10 mouse cellular contexts compared by ENCODE assay signal in genomic region chr15:102355134-102355870, GRCm38 (mm10). TPM values are rescaled to one million over a fixed set of nuclear protein-coding genes. Genes with fewer than 3 reads are reported as not detected.
DNase-seq lines count a peak whose midpoint lies in the region; ATAC-seq lines count a peak whose summit lies in the region.
"Had no signal": no experiment of that assay in that cellular context is flagged by ENCODE, and none has a peak within 500 bp of the region (broad histone marks: within the 10 kb centered on the region; RNA-seq: fewer than 3 reads in every experiment).

No protein-coding gene starts in this region.

- ATAC-seq in forebrain, embryonic 16.5 days: peak; percentile 55
- peak; percentile 66 for ATAC-seq in hindbrain, embryonic 11.5 days (ENCODE audit: low FRiP score)
- peak; percentile 40; the same call in 1 of the 2 replicates for ATAC-seq in stomach, embryonic 14.5 days (ENCODE audit: insufficient number of reproducible peaks, insufficient read depth, low FRiP score, low read depth)

- H3K4me2 ChIP-seq in forebrain, embryonic 16.5 days (ENCODE audit: low read length): peak overlapping the region; percentile 90
- H3K4me2 ChIP-seq in hindbrain, embryonic 11.5 days (replicated peaks; ENCODE audit: low read depth, low read length): peak overlapping the region; percentile 93
- H3K4me2 ChIP-seq in stomach, embryonic 14.5 days (replicated peaks; ENCODE audit: low read depth, low read length): peak overlapping the region; percentile 96

- WGBS in forebrain, embryonic 16.5 days: under 1% methylated on average over 49 of the region's 49 CpGs
- WGBS in hindbrain, embryonic 11.5 days: under 1% methylated on average over 47 of the region's 49 CpGs
- under 1% methylated on average over 49 of the region's 49 CpGs for WGBS in midbrain, embryonic 10.5 days
- under 1% methylated on average over 47 of the region's 49 CpGs for WGBS in stomach, embryonic 14.5 days

- H3K27ac ChIP-seq in forebrain, embryonic 16.5 days (ENCODE audit: low read length): no peak overlapping the region
- H3K27ac ChIP-seq in hindbrain, embryonic 11.5 days (ENCODE audit: low read depth, low read length): peak overlapping the region; percentile 90
- peak overlapping the region; percentile 95 for H3K27ac ChIP-seq in midbrain, embryonic 10.5 days (replicated peaks)
- H3K27ac ChIP-seq in stomach, embryonic 14.5 days (ENCODE audit: low read length): peak overlapping the region; percentile 80

- H3K9me3 ChIP-seq in forebrain, embryonic 16.5 days (ENCODE audit: control insufficient read depth, low read length): no peaks in the 10 kb centered on the region
- no peaks in the 10 kb centered on the region for H3K9me3 ChIP-seq in hindbrain, embryonic 11.5 days (ENCODE audit: control insufficient read depth, low read length)
- no peaks in the 10 kb centered on the region for H3K9me3 ChIP-seq in midbrain, embryonic 10.5 days (replicated peaks)
- H3K9me3 ChIP-seq in stomach, embryonic 14.5 days (ENCODE audit: control insufficient read depth, low read depth, low read length): no peaks in the 10 kb centered on the region

- DNase-seq in cerebellum, postnatal 14 days: peak; percentile 51 to 59
- DNase-seq in cerebellum, adult 8-10 months: no peak
- peak; percentile 67 for DNase-seq in adrenal gland, postnatal 14 days
- DNase-seq in hindbrain, embryonic 11.5 days (ENCODE audit: low spot score): peak; percentile 74
- DNase-seq in layer of hippocampus, postnatal 10 days (ENCODE audit: low spot score in 2 of 2): peak; percentile 51 to 67
- DNase-seq in midbrain, embryonic 10.5 days (ENCODE audit: low spot score): peak; percentile 84

- H3K36me3 ChIP-seq in forebrain, embryonic 16.5 days (ENCODE audit: control insufficient read depth, insufficient read depth): no peaks in the 10 kb centered on the region
- no peaks in the 10 kb centered on the region for H3K36me3 ChIP-seq in hindbrain, embryonic 11.5 days (ENCODE audit: control insufficient read depth, insufficient read depth, low read length)
- no peaks in the 10 kb centered on the region for H3K36me3 ChIP-seq in midbrain, embryonic 10.5 days
- H3K36me3 ChIP-seq in stomach, embryonic 14.5 days (ENCODE audit: control insufficient read depth, insufficient read depth, low read length): no peaks in the 10 kb centered on the region

- peaks cover 30% of the 10 kb centered on the region for H3K27me3 ChIP-seq in forebrain, embryonic 16.5 days (replicated peaks; ENCODE audit: control insufficient read depth, insufficient read depth, low read length)
- H3K27me3 ChIP-seq in hindbrain, embryonic 11.5 days (ENCODE audit: control insufficient read depth, insufficient read depth, low read length): peaks cover 24% of the 10 kb centered on the region
- H3K27me3 ChIP-seq in midbrain, embryonic 10.5 days (ENCODE audit: low read depth, poor library complexity, severe bottlenecking): peaks cover 46% of the 10 kb centered on the region
- 0 out of 2 replicates have a peak, but pooled peaks cover 7% of the 10 kb centered on the region for H3K27me3 ChIP-seq in stomach, embryonic 14.5 days (ENCODE audit: control insufficient read depth, insufficient read depth, low read length)

- H3K9ac ChIP-seq in forebrain, embryonic 16.5 days (replicated peaks; ENCODE audit: low read depth, low read length): peak overlapping the region; percentile 65
- peak overlapping the region; percentile 65 for H3K9ac ChIP-seq in hindbrain, embryonic 11.5 days (ENCODE audit: low read depth, low read length)
- H3K9ac ChIP-seq in stomach, embryonic 14.5 days (replicated peaks; ENCODE audit: low read depth, low read length): peak overlapping the region; percentile 53

- peak overlapping the region; percentile 51 for H3K4me3 ChIP-seq in forebrain, embryonic 16.5 days (replicated peaks; ENCODE audit: low read length)
- H3K4me3 ChIP-seq in hindbrain, embryonic 11.5 days (ENCODE audit: low read depth, low read length): peak overlapping the region; percentile 47
- H3K4me3 ChIP-seq in midbrain, embryonic 10.5 days: peak overlapping the region; percentile 63
- peak overlapping the region; percentile 53 for H3K4me3 ChIP-seq in stomach, embryonic 14.5 days (ENCODE audit: low read depth, low read length)

- peaks cover 23% of the 10 kb centered on the region for H3K4me1 ChIP-seq in forebrain, embryonic 16.5 days (replicated peaks; ENCODE audit: control insufficient read depth, insufficient read depth, low read length)
- H3K4me1 ChIP-seq in hindbrain, embryonic 11.5 days (replicated peaks; ENCODE audit: control insufficient read depth, insufficient read depth, low read length): peaks cover 13% of the 10 kb centered on the region
- peaks cover 56% of the 10 kb centered on the region for H3K4me1 ChIP-seq in midbrain, embryonic 10.5 days
- H3K4me1 ChIP-seq in stomach, embryonic 14.5 days (ENCODE audit: control insufficient read depth, insufficient read depth, low read length): peaks cover 11% of the 10 kb centered on the region; the same call in 1 of the 2 replicates

RNA-seq across cellular contexts. Expression of gene Aaas, which starts 4.7 kb away (rescaled TPM):
- total RNA-seq in adrenal gland, postnatal 14 days (2021): 22.5 and 23.2 TPM in 2 replicates
- polyA plus RNA-seq in forebrain, embryonic 16.5 days (2015; fragmentation: Nextera tagmentation; extraction: Ambion mirVana): 42.0 and 44.7 TPM in 2 replicates
- polyA plus RNA-seq in hindbrain, embryonic 11.5 days (2014; fragmentation: Nextera tagmentation; extraction: Ambion mirVana): 65.9 and 76.2 TPM in 2 replicates
- 10 to 100 TPM; 23.2 to 26.3 TPM for total RNA-seq in layer of hippocampus, postnatal 10 days (2021)
- polyA plus RNA-seq in midbrain, embryonic 10.5 days (2016; fragmentation: Nextera tagmentation; extraction: Ambion mirVana): 115 and 128 TPM in 2 replicates
- polyA plus RNA-seq in stomach, embryonic 14.5 days (2014; fragmentation: Nextera tagmentation; extraction: Ambion mirVana): 63.8 and 68.4 TPM in 2 replicates

RNA-seq across cellular contexts. Expression of gene Sp7, which starts 11.7 kb away (rescaled TPM):
- total RNA-seq in adrenal gland, postnatal 14 days (2021): not detected in 2 replicates
- 0.38 and 1.1 TPM in 2 replicates for polyA plus RNA-seq in forebrain, embryonic 16.5 days (2015; fragmentation: Nextera tagmentation; extraction: Ambion mirVana)
- 0.73 and 0.99 TPM in 2 replicates for polyA plus RNA-seq in hindbrain, embryonic 11.5 days (2014; fragmentation: Nextera tagmentation; extraction: Ambion mirVana)
- under 1 TPM; 0.18 to 0.27 TPM for total RNA-seq in layer of hippocampus, postnatal 10 days (2021)
- 0.59 and 0.66 TPM in 2 replicates for polyA plus RNA-seq in midbrain, embryonic 10.5 days (2016; fragmentation: Nextera tagmentation; extraction: Ambion mirVana)
- polyA plus RNA-seq in stomach, embryonic 14.5 days (2014; fragmentation: Nextera tagmentation; extraction: Ambion mirVana): 2.0 and 2.5 TPM in 2 replicates
- total RNA-seq: CH12.LX; hematopoietic stem cell, adult 5-6 weeks had no signal

RNA-seq across cellular contexts. Expression of gene Myg1, which starts 23.8 kb away (rescaled TPM):
- 52.7 and 59.2 TPM in 2 replicates for total RNA-seq in adrenal gland, postnatal 14 days (2021)
- 105 and 111 TPM in 2 replicates for polyA plus RNA-seq in forebrain, embryonic 16.5 days (2015; fragmentation: Nextera tagmentation; extraction: Ambion mirVana)
- polyA plus RNA-seq in hindbrain, embryonic 11.5 days (2014; fragmentation: Nextera tagmentation; extraction: Ambion mirVana): 104 TPM in 2 replicates
- 10 to 100 TPM; 61.8 to 62.8 TPM for total RNA-seq in layer of hippocampus, postnatal 10 days (2021)
- polyA plus RNA-seq in midbrain, embryonic 10.5 days (2016; fragmentation: Nextera tagmentation; extraction: Ambion mirVana): 125 and 134 TPM in 2 replicates
- 96.9 and 109 TPM in 2 replicates for polyA plus RNA-seq in stomach, embryonic 14.5 days (2014; fragmentation: Nextera tagmentation; extraction: Ambion mirVana)

RNA-seq across cellular contexts. Expression of gene Pfdn5, which starts 29.4 kb away (rescaled TPM):
- total RNA-seq in adrenal gland, postnatal 14 days (2021): 330 and 361 TPM in 2 replicates
- polyA plus RNA-seq in forebrain, embryonic 16.5 days (2015; fragmentation: Nextera tagmentation; extraction: Ambion mirVana): 429 and 443 TPM in 2 replicates
- 401 and 431 TPM in 2 replicates for polyA plus RNA-seq in hindbrain, embryonic 11.5 days (2014; fragmentation: Nextera tagmentation; extraction: Ambion mirVana)
- total RNA-seq in layer of hippocampus, postnatal 10 days (2021): 100 to 1,000 TPM; 379 to 390 TPM
- 335 and 345 TPM in 2 replicates for polyA plus RNA-seq in midbrain, embryonic 10.5 days (2016; fragmentation: Nextera tagmentation; extraction: Ambion mirVana)
- 500 and 514 TPM in 2 replicates for polyA plus RNA-seq in stomach, embryonic 14.5 days (2014; fragmentation: Nextera tagmentation; extraction: Ambion mirVana)

RNA-seq across cellular contexts. Expression of gene Sp1, which starts 50.6 kb away (rescaled TPM):
- total RNA-seq in adrenal gland, postnatal 14 days (2021): 72.6 and 73.7 TPM in 2 replicates
- 5.0 and 5.9 TPM in 2 replicates for polyA plus RNA-seq in forebrain, embryonic 16.5 days (2015; fragmentation: Nextera tagmentation; extraction: Ambion mirVana)
- 10.5 and 11.5 TPM in 2 replicates for polyA plus RNA-seq in hindbrain, embryonic 11.5 days (2014; fragmentation: Nextera tagmentation; extraction: Ambion mirVana)
- total RNA-seq in layer of hippocampus, postnatal 10 days (2021): 10 to 100 TPM; 26.2 to 27.6 TPM
- polyA plus RNA-seq in midbrain, embryonic 10.5 days (2016; fragmentation: Nextera tagmentation; extraction: Ambion mirVana): 7.9 and 8.9 TPM in 2 replicates
- 16.9 and 18.9 TPM in 2 replicates for polyA plus RNA-seq in stomach, embryonic 14.5 days (2014; fragmentation: Nextera tagmentation; extraction: Ambion mirVana)
